Mouse (Mus musculus) mesoderm, embryonic 11.5 days (tissue): ENCODE measurements around the gene Acd.

Experiments used
- DNase-seq: peaks from one replicate; pipeline ENCODE4 v3.0.0-alpha.2; 2012; ENCODE audit warnings: low read depth, low spot score

The Acd gene

DNA sequence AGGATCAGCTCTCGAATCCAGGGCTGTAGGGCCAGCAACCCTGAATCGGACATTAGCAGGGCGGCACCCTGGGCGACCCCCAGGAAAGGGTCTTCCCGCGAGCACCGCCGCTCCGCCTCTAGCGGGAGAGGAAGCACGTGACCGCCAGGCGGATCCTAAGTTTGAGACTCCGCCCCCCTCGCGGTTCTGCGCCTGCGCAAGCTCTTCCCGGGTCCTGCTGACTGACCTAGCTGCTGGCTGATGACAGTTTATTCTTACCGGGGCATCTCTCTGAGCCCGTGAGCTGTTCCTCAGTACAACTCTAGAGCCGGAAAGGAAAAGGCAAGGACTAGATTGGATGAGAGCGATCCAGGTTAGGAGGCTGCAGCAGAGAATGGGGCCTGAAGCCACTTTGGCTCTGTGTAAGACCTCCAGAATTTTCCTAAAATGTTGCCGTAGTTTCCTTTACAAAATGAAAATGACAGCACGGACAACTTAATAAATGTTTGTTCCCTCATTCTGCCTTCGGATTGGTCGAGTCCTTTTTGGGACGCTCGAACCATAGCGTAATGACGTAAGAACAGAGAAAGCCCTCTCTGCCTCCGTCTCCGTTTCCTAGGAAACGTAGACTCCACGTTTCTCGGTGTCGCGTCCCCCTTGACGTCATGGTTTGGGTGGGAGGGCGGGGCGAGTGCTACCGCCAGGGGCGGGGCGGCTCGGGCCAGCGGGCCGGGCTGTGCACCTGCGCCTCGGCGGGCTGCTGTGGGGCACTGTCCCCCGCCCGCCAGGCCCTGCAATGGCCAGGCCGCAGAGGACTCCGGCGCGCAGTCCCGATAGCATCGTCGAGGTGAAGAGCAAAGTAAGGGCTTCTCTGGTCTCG is at the start of gene Acd, which contains the start of gene Pard6a:
TSS of gene Acd (minus strand) at position 137 of the 859 bp plus-strand sequence.
TSS of gene Pard6a (plus strand) at position 183 of the 859 bp plus-strand sequence.
- peak; percentile 97 for DNase-seq

DNA sequence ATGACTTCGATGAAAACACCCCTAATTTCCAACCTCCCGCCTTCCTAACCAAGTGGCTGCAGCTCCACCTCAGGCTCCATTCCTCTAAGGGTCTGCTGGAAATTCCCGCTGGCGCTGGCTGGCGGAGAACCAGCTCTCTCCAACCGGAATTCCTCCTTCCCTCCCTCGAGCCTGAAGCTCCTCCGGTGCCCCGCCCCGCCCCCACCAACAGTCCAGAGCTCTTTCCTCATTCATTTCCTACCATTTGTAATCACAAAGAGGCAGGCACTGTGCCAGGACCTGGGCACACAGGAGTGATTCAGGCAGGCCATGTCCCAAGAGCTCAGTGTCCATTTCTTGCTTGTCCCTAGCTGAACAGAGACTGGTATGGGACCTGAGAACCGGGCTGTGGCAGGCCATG is 49.7 kb upstream of the Acd start:
- DNase-seq = peak; percentile 30

- peak; percentile 40 for DNase-seq
Measured at GRCm38 (mm10) chr8:105743301-105743700, 42.4 kb upstream of the Acd start.

GRCm38 (mm10) chr8:105739216-105739615 is 38.3 kb upstream of the Acd start:
- no peak for DNase-seq

GRCm38 (mm10) chr8:105732186-105732585 is 31.3 kb upstream of the Acd start:
- no peak for DNase-seq

DNA sequence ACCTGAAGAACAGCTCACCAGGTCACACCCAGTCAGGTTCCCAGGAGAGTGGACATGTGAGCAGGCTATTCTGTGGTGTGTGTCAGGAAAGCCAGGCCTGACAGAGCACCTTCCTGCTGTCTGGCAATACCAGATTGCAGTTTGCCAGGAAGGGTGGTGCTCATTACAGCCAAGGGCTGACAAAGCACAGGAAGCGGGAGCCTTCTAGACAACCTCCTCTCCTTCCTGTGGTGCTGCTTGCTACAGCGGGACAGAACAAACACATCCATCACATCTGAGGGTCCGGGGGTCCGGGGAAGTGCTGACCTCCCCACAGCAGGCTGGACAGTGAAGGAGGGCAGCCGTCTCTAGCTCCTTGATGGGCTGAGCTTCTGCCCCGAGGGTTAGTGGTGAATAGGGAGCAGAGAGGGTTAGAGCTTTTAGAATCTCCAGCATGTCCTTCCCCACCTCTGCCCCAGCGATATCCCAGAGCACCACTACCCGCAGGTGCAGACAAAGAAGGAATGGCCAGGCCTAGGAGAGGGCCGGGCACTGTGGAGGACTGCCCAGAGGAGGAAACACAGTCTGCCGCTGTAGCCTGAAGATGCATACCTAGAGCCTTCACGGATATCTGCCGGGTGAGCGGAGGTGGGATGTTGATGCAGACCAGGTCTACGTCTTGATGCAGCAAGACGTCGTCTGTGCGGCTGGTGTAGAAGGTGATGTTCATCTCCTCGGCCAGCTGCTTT is 26.7 kb upstream of the Acd start:
- no peak for DNase-seq

GRCm38 (mm10) chr8:105725726-105726125 is 24.8 kb upstream of the Acd start:
- DNase-seq = no peak

DNA sequence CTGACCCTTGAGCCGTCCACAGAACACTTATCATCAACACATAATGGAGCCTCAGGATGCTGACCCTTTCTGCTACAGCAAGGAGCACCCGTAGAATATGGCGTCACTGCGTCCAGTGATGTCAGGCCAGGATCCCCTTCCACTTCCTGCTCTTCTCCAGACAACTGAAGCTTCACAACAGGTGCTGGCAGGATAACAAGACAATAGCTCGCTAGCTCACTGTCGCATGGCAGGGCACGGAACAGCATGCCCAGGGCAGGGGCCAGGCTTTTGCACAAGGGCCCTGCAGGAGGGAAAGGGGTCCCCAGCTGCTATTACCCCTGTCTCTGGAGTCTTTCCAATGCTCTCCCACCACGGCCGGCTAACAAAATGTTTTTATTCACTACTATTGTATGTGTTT is 22.0 kb upstream of the Acd start:
- DNase-seq = no peak

GRCm38 (mm10) chr8:105719637-105720036 is 18.7 kb upstream of the Acd start:
- DNase-seq = no peak

GRCm38 (mm10) chr8:105716302-105716945 is 15.5 kb upstream of the Acd start:
- no peak for DNase-seq

- no peak for DNase-seq
Measured at GRCm38 (mm10) chr8:105715042-105715441, 14.1 kb upstream of the Acd start.

- DNase-seq = peak; percentile 91
Measured at GRCm38 (mm10) chr8:105714139-105714538, 13.2 kb upstream of the Acd start.

- no peak for DNase-seq
Measured at GRCm38 (mm10) chr8:105712286-105712685, 11.4 kb upstream of the Acd start.

DNA sequence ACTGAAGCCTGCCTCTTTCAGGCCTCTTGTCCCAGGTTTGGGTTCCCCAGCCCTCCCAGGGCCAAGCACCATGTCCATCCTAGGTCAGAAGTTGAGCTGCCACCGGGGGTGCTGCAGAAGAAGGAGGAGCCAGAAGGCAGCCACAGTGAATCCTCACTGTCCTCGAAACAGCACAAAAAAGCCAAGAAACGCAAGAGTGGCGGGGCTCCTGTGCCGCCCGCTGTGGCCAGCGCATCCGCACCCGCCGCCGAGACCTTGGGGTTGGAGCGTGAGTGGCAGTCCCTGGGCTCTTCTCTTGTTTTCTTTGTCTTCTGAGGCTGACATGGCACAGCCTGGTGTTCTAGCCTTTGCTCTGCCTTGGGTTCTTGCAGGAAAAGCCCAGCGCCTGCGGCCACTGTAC is 8.4 kb upstream of the Acd start:
- no peak for DNase-seq

- DNase-seq = no peak
Measured at GRCm38 (mm10) chr8:105708675-105709074, 7.8 kb upstream of the Acd start.

DNA sequence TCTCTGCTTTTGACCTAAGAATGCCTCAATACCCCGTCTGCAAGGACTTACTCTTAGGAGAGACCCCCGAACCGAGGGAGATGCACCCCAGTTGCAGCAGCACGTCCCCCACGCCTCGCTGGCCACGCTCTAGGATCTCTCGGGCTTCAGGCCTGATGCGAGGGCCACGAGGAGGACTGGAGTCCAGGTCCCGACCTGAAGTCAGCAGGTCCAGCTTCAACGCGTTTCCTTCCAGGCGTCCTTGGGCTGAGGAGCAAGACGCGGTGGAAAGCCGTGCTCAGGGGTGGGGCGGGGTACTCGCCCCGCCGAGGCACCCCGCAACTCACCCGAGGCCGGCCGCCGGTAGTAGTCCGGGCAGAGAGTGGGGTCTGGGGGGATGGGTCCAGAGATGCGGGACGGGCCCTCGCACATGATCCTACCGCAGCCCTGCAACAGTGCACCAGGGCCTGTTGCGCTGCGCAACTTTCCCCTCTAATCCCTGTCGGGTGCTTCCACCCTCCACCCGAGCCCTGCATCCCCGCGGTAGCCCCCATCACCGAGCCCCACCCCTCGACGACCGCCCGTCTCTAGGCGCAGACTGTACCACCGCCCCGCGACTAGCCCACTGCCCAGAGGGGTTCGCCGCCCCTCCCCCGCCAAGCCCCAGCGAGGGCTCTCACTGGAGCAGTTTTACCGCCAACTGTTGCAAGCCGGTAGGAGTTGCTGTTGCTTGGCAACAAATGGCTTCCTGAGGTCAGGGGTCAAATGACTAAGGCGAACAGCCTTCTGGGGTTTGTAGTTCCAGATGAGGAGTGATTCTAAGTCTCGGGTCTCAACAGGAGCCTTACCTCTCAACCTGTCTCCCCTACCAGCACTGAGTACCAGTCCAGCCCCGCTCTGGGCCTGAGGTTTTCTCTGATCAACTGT is 6.8 kb upstream of the Acd start, which contains the start of the genes 4933405L10Rik and Enkd1:
TSS of gene 4933405L10Rik (plus strand) at position 158 of the 906 bp plus-strand sequence.
TSS of gene Enkd1 (minus strand) at position 713 of the 906 bp plus-strand sequence.
- DNase-seq = peak; percentile 97

DNA sequence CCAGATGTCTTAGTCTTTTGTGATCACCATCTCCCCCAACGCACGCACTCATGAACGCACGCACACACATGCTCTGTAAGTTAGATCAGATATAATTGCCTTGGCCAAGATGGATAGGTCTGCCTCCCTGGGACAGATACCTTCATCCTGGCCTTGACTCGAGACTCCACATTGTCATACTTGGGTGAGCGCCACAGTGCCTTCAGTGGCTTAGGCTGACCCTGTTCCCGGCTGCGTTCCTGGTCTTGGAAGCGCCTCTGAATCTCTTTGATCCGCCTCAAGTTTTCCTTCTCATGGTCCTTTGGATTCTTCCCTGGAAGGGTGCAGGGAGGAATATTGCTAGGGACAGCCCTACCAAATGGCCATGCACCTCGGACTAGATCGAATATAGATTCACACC is 5.5 kb upstream of the Acd start:
- DNase-seq = no peak

DNA sequence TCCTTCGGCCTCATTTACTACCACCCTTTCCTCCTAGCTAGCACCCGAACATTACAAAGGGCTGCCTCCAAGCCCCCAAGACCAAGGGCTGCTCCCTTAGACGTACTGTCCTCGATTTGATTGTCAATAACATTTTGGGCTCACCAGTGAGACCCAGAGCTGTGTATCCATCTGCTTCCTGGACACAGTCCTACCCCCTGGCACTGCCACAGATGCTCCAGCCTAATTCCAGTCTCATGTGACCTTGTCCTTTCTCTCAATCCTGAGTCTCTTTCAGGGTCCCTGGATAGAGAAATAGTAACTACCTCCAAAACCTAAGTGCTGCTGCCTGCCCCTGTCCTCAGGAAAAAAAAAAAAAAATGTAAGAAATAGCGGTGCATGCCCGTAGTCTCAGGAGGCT is 4.1 kb upstream of the Acd start:
- no peak for DNase-seq

DNA sequence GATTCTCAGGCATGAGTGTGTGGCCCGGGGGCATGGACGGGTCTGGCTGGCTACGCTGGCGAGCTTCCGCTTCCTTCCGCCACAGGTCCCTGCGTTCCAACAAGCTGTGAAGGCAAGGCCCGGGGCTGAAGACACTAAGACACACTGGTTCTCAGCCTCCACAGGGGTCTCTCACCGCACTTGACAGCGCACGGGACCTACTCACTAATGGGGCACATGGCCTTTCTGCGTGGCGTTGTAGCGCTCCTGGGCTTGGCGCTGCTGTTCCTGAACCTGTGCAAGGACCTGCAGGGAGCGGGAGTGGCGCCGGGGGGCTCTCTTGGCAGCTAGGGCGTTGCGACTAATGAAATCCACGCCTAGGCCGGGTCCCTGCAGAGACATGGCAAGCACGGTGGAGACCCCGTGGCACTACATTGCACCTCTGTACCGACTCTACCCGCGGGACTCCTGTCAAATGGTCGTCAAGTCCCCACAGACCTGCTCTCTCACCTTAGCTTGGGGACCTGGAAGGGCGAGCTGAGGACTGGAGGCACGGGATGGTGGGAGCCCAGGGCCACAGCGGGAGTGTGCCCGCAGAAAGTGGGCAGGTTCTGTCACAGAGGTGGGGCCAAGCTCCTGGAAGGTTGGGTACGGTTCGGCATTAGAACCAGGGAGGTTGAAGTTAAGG is 3.4 kb upstream of the Acd start:
- no peak for DNase-seq

DNA sequence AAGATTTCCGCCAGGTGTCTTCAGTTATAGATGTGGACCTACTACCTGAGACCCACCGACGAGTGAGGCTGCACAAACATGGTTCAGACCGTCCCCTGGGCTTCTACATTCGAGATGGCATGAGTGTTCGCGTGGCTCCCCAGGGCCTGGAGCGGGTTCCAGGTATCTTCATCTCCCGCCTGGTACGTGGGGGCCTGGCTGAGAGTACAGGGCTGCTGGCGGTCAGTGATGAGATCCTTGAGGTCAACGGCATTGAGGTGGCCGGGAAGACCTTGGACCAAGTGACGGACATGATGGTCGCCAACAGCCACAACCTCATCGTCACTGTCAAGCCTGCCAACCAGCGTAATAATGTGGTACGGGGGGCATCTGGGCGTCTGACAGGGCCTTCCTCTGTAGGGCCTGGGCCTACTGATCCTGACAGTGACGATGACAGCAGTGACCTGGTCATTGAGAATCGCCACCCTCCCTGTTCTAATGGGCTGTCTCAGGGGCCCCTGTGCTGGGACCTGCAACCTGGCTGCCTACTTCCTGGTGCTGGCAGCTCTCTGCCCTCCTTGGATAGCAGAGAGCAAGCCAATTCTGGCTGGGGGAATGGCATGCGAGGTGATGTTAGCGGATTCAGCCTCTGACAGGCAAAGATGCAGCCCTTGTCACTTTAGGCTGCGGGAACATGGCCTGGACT is 2.0 kb upstream of the Acd start:
- no peak for DNase-seq
